Mouse (Mus musculus) intestine, postnatal 0 days (tissue): ENCODE data around the gene Mrps25. TPM values are rescaled to one million over a fixed set of nuclear protein-coding genes. Genes with fewer than 3 reads are reported as not detected.
A peak's percentile ranks its signal among the peaks of the same experiment; 100 is the strongest.

ENCODE experiments used
- ATAC-seq: fragments of 200-750 bp; cut with Nextera tagmentation; 2 replicates; pipeline ENCODE4 v1.8.0; 2017; ENCODE audit warnings: mild to moderate bottlenecking, moderate TSS enrichment, moderate library complexity
- H3K27ac ChIP-seq: fragments of 300-500 bp; sonication (generic); 2 replicates; pipeline ENCODE4 v1.5.1; 2014; ENCODE audit warnings: mild to moderate bottlenecking, low read depth, low read length, moderate library complexity
- H3K27me3 ChIP-seq: fragments of 300-500 bp; sonication (generic); replicated peaks from 2 replicates; pipeline ENCODE4 v1.6.1; 2014; ENCODE audit warnings: low read length, mixed read lengths; ENCODE audit not compliant: control insufficient read depth, insufficient read depth
- H3K36me3 ChIP-seq: fragments of 300-500 bp; sonication (generic); 2 replicates; pipeline ENCODE4 v1.6.1; 2014; ENCODE audit warnings: mild to moderate bottlenecking, moderate library complexity; ENCODE audit not compliant: control insufficient read depth, insufficient read depth
- H3K4me1 ChIP-seq: fragments of 300-500 bp; sonication (generic); replicated peaks from 2 replicates; pipeline ENCODE4 v1.6.1; 2014; ENCODE audit warnings: antibody characterized with exemption, low read length, mixed read lengths; ENCODE audit not compliant: control insufficient read depth, insufficient read depth
- H3K4me2 ChIP-seq: fragments of 300-500 bp; sonication (generic); replicated peaks from 2 replicates; pipeline ENCODE4 v1.6.1; 2014; ENCODE audit warnings: low read depth, mild to moderate bottlenecking, moderate library complexity
- H3K4me3 ChIP-seq: fragments of 300-500 bp; sonication (generic); 2 replicates; pipeline ENCODE4 v1.5.1; 2014; ENCODE audit warnings: low read depth, low read length
- H3K9ac ChIP-seq: fragments of 300-500 bp; sonication (generic); 2 replicates; pipeline ENCODE4 v1.6.1; 2014; ENCODE audit warnings: mild to moderate bottlenecking, low read depth, low read length
- H3K9me3 ChIP-seq: fragments of 300-500 bp; sonication (generic); 2 replicates; pipeline ENCODE4 v1.6.1; 2016; ENCODE audit warnings: mixed run types; ENCODE audit not compliant: control insufficient read depth
- CTCF ChIP-seq: sonication (generic); IDR thresholded peaks from 2 replicates; pipeline ENCODE4 v1.5.1; 2016; ENCODE audit warnings: low read depth, mild to moderate bottlenecking, control low read depth, antibody characterized with exemption, moderate library complexity
- WGBS: fragments of 180-500 bp; shearing (Covaris S2); extraction: QIAGEN DNeasy Blood & Tissue Kit; methylation state at CpG from one replicate; pipeline ENCODE4 v1.1.7; 2014; 5-methylcytosine and 5-hydroxymethylcytosine counted together
- polyA plus RNA-seq: library from polyadenylated mRNA; unstranded; fragments of >200 nt; fragmentation: Nextera tagmentation; extraction: Ambion mirVana; gene quantifications from 2 replicates; pipeline ENCODE4 v1.2.1, GENCODE M21; 2015

Gene Mrps25
- polyA plus RNA-seq, 1 experiment from 2014 or later = 54.2 TPM

DNA sequence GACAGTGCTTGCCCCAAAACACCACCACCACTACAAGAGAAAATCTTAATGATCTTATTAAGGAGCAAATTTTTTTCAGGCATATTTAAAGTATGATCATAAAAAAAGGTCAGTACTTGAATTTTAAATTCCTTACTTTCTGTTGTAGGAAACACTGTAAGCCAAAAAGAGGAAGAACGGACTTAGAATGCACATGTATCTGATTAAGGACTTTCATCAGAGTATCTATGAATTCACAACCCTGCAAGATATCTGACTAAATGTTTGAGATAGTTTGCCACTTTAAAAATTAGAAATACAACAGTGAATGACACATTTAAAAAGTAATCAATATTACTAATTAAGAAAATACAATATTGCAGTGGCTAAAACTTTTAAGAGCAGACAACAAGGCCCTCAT is 7.4 kb downstream of the Mrps25 start:
- no peak overlapping the region for H3K27ac ChIP-seq
- WGBS = 82% methylated on average over 1 of the region's 1 CpGs
- no peak for TF ChIP-seq CTCF
- no peak for ATAC-seq
- no peaks in the 10 kb centered on the region for H3K4me1 ChIP-seq
- no peak overlapping the region for H3K4me2 ChIP-seq
- no peak overlapping the region for H3K9ac ChIP-seq
- H3K9me3 ChIP-seq = no peaks in the 10 kb centered on the region
- peaks cover 53% of the 10 kb centered on the region for H3K36me3 ChIP-seq
- H3K27me3 ChIP-seq = no peaks in the 10 kb centered on the region
- no peak overlapping the region for H3K4me3 ChIP-seq

DNA sequence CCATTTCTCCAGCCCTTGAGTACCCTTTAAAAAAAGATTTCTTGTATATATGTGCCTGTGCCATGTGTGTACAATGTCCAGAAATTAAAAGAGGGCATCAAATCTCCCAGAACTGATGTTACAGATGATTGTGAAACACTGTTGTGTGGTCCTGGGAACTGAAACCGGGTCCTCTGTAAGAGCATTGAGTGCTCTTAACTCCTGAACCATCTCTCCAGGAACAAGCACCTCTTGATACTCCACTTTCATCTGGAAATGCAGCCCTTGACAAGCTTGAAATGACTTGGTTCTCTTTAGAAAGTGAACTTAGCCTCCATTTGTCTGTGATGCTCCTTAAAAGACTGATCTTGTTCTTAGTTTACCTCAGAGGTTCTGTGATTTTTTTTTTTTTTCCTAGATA is 21.1 kb downstream of the Mrps25 start:
- ATAC-seq = no peak
- Histone ChIP-seq H3K9ac (no peak overlapping the region), H3K27ac (no peak overlapping the region), H3K4me3 (no peak overlapping the region), H3K4me2 (no peak overlapping the region), H3K27me3 (no peaks in the 10 kb centered on the region), H3K4me1 (no peaks in the 10 kb centered on the region), H3K9me3 (no peaks in the 10 kb centered on the region), H3K36me3 (peaks cover 88% of the 10 kb centered on the region)
- no peak for TF ChIP-seq CTCF
- 90% methylated on average over 1 of the region's 1 CpGs for WGBS

DNA sequence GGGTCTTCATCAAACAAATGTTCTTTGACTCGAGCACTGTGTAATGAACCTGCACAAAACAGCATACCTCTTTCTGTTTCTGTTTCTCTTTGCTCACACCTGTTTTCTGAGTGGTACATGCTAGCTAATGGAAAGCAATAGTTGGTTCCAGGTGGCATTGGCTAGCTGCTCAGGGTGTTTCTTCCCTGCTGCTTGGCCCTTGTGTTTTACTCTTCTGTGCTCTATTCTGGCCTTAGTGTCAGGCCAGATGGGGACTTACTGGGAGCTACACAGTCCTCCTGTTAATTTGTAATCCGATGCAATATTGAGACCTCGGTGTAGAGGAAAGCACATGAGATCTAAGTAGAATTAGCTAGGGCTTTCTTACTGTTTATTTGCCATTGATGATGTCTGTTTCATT is 25.0 kb downstream of the Mrps25 start:
- Histone ChIP-seq H3K36me3 (peaks cover 93% of the 10 kb centered on the region), H3K4me2 (no peak overlapping the region), H3K4me1 (no peaks in the 10 kb centered on the region), H3K4me3 (no peak overlapping the region), H3K9me3 (no peaks in the 10 kb centered on the region), H3K9ac (no peak overlapping the region), H3K27ac (no peak overlapping the region), H3K27me3 (no peaks in the 10 kb centered on the region)
- no peak for TF ChIP-seq CTCF
- WGBS = 90% methylated on average over 3 of the region's 3 CpGs
- no peak for ATAC-seq

DNA sequence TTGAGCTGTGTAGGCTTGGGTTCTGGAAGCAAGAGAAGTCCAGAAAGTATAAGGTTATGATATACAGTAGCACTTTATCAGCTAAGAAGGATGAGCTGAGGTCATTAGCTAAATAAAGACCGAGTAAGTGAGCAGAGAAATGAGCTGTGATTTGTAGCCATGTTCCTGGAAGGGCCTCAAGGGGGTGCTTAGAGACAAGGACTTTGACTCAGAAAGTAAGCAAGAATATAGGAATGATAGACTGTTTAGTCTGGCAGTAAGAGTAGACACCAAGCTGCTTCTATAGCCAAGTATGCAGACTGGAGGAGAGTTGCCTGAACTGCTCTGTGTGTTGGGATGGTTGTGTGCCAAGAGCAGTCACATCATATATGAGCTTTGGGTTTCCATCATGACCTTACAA is 30.1 kb downstream of the Mrps25 start:
- H3K27me3 ChIP-seq = no peaks in the 10 kb centered on the region
- no peaks in the 10 kb centered on the region for H3K9me3 ChIP-seq
- no peak overlapping the region for H3K4me2 ChIP-seq
- no peak overlapping the region for H3K4me3 ChIP-seq
- H3K27ac ChIP-seq = no peak overlapping the region; the same call in 1 of the 2 replicates
- ATAC-seq = peak; percentile 45; the same call in 1 of the 2 replicates
- no peak overlapping the region for H3K9ac ChIP-seq
- WGBS = 10% methylated on average over 1 of the region's 1 CpGs
- H3K36me3 ChIP-seq = peaks cover 65% of the 10 kb centered on the region
- no peaks in the 10 kb centered on the region for H3K4me1 ChIP-seq
- peak; percentile 47 for TF ChIP-seq CTCF

DNA sequence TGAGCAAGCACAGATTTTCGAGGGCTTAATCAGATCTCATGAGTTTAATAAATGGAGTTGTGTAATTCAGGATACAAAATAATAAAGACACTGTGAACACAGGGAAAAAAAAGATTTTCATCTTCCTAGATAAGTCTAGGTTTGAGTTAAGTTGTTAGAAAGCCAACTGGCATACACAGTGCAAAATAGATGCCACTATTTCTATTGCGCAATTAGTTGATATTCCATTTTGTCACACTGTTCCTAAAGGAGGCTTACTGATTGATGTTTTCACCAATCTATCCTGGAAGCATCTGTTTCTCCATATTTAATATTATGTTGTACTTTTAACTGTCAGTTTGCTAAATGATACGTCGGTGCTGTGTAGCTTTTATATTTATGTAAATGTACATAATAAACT is 38.0 kb downstream of the Mrps25 start:
- H3K9me3 ChIP-seq = no peaks in the 10 kb centered on the region
- H3K27ac ChIP-seq = no peak overlapping the region
- no peak overlapping the region for H3K4me2 ChIP-seq
- no peak overlapping the region for H3K9ac ChIP-seq
- H3K4me3 ChIP-seq = no peak overlapping the region
- TF ChIP-seq CTCF = no peak
- 97% methylated on average over 4 of the region's 4 CpGs for WGBS
- no peaks in the 10 kb centered on the region for H3K4me1 ChIP-seq
- no peak for ATAC-seq
- H3K36me3 ChIP-seq = peaks cover 22% of the 10 kb centered on the region
- H3K27me3 ChIP-seq = no peaks in the 10 kb centered on the region

DNA sequence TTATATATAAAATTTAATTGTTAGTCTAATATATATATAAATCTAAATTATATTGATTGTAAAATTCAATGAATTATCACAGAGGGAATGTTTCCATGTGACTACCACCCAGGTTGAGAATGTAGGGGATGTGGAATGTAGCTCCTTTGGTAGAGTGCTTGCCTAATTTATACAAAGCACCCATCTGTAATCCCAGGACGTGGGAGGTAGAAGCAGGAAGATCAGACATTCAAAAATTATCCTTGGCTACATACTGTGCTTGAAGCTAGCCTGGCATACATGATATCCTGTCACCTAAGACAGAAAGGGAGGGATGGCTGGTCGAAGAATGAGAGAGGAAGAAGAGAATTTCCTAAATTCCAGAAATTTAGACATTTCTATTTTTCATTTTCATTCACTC is 47.5 kb downstream of the Mrps25 start:
- WGBS = 72% methylated on average over 2 of the region's 2 CpGs
- no peaks in the 10 kb centered on the region for H3K27me3 ChIP-seq
- no peak for ATAC-seq
- no peak overlapping the region for H3K9ac ChIP-seq
- no peaks in the 10 kb centered on the region for H3K4me1 ChIP-seq
- H3K9me3 ChIP-seq = no peaks in the 10 kb centered on the region
- no peak for TF ChIP-seq CTCF
- H3K27ac ChIP-seq = no peak overlapping the region
- H3K36me3 ChIP-seq = peaks cover 23% of the 10 kb centered on the region
- H3K4me2 ChIP-seq = no peak overlapping the region
- no peak overlapping the region for H3K4me3 ChIP-seq

DNA sequence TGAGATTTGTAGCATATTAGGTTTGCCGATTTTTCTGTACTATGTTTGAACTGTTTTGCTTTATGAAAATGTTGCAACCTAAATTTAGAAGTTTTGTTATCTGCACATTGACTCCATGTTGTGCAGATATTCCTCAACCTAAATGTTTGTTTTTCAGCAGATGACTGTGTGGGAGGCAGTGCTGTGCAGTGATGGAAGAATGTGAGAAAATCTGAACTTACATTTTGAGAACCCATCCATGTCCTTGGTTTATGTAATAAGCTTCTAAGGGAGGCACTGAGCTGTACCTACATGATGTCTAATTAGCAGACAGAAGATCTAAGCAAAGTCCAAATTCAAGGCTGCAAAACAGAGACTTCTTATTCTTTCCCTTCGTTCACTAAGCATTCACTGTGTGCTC is 50.2 kb downstream of the Mrps25 start:
- H3K4me2 ChIP-seq = no peak overlapping the region
- no peaks in the 10 kb centered on the region for H3K4me1 ChIP-seq
- WGBS = 86% methylated on average over 2 of the region's 2 CpGs
- H3K36me3 ChIP-seq = peaks cover 12% of the 10 kb centered on the region; the same call in 1 of the 2 replicates
- H3K9me3 ChIP-seq = no peaks in the 10 kb centered on the region
- H3K4me3 ChIP-seq = no peak overlapping the region
- H3K9ac ChIP-seq = no peak overlapping the region
- H3K27ac ChIP-seq = no peak overlapping the region
- no peaks in the 10 kb centered on the region for H3K27me3 ChIP-seq
- no peak for TF ChIP-seq CTCF
- no peak for ATAC-seq
